Mouse (Mus musculus) frontal cortex, postnatal 25 days (tissue): ENCODE measurements around the gene Rnd3.

Source experiments
- DNase-seq, 2 experiments: peaks; one replicate each; pipeline ENCODE4 v3.0.0; 2022; ENCODE audit warnings: low spot score in 2 of 2

Rnd3 gene

DNA sequence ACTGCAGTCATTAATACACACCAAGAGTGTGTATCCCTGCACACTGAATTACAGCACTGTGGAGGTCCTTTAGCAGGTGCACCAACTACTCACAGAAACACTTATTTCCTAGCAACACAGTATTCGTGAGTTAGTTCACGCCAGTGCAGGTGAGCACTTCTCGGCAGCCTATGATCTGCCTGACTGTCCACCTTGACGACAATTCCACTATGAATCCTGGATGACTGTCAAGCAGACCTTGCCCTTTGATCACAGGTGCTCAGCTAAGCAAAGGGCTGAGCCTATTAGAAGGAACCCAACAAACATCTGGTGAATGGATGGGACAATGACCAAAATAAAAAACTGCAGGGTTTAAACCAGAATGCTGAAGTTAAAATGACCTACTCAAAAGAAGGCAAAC, 20.8 kb downstream of the Rnd3 start:
- no peak for DNase-seq

DNA sequence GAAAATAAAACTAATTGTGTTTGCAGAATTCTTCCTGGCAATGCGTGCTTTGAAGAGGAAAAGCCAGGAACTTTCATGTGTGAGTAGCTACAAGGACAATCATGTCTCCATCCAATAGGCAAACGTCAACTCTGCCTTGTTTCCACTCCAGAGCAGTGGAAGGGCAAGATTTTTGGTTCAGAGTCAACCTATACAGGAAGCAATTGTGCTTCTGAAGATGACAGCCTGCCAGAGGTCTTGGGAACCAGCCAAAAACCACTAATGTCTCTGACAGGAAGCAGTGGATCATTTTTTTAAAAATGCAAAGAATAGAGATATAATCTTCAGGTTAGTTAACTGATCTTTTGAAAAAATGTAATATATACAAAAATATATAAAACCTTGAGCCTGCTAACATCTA, 38.6 kb downstream of the Rnd3 start:
- no peak for DNase-seq

DNA sequence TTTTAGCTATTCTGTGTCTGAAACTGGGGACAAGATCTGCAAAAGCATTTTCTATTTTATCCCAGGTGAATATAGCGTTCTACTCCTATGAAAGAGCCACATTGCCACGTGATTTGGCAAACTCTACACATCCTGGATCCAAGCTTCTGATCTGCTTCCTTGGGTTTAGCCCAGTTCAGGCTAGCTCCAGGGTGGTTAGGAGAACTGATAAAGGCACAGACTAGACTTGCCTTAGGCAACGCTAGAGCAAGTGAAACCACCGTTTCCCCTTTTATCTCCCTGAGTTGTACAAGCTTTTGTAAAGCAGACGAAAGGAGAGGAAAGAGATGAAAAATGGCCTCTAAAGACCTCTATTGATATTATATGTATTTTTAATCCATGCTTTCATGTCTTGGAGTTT, 40.3 kb downstream of the Rnd3 start:
- no peak for DNase-seq

DNA sequence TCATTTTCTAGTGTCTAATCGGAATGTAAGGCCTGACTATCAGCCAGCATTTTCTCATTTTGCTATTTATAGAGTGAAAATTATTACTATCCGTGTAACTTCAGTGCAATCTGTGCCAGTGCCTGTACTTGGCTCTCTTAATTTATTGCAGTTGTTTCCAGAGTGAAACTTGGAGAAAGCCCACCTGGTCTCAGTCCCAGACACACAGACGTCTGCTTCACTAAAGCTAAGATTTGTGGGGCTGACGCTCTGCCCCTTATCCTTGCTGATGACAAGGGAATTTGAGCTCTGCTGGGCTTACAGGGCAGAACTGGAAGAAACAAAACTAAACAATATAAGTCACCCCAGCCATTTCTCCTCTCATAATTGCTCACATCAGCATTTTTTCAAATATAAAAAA, 47.7 kb downstream of the Rnd3 start:
- no peak for DNase-seq

DNA sequence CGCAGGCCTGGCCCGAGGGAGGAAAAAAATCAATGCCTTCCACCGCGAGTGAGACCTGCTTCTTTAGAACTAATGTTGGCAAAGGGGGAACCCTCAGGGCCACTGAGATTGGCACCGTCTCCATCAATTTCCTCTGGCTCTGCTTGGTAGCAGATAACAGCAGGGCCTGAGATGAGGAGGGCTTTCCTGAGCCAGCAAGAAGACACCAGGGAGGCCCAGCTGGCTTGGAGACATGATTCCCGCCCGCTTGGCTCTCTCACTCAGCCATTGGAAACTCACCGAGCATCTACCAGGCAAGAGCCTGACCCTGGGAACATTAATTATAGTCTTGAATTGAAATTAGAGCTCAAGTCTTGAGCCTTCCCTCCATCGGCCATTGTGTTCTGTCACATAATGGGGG, 48.9 kb downstream of the Rnd3 start:
- no peak for DNase-seq

DNA sequence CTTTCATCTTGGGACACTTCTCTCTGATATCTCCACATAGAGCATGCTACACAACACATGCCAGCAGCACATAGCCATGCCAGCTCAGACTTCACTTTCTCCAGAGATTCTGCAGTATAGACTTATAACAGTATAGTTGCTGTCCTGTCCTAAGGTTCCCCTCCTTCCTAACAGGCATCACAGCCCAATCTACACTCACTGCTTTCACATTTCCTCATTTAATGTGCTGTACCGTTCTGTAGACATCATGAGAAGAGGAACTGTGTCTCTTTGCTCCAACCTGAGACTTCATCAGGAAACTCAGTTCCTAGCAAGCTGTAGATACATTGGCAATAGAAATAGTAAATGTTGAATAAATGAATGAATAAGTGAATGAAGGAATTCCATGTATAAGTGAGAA, 49.7 kb downstream of the Rnd3 start:
- no peak for DNase-seq

DNA sequence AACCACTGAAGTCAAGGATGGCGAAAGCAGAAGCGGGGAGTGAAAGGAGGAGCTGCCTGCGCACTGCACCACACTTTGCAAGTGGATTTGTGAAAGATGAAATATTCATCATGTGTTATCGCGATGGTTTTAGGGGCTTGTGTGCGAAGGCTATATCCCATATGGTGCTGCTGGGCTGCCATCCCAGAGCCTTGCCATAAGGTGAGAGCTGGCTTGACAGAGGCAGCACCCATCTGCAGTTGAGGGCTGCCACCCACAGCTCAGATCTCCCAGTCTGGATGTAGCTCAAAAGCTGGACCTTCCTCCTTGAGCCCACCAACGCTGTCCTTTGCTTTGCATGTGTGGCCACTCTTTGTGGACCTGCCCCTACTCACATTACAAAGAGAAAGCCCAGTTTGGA, 58.2 kb downstream of the Rnd3 start:
- DNase-seq = no peak

DNA sequence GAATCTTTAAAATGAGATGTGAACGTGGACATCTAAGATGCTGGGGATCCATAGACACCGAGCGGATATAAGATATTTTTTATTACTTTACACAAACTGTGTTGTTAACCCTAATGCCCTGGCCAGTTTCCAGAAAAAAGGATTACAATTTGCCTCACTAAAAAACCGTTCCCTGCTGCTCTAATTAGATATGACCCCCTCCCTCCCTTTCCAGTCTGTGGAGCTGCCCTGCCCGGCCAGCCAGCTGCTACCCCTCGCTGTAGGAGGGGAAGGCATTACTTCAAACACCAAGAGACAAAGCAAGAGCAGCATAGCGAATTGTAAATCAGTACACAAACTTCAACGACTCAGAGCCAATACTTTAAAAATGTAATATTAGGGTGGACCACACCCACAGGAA, 58.9 kb downstream of the Rnd3 start:
- no peak for DNase-seq

DNA sequence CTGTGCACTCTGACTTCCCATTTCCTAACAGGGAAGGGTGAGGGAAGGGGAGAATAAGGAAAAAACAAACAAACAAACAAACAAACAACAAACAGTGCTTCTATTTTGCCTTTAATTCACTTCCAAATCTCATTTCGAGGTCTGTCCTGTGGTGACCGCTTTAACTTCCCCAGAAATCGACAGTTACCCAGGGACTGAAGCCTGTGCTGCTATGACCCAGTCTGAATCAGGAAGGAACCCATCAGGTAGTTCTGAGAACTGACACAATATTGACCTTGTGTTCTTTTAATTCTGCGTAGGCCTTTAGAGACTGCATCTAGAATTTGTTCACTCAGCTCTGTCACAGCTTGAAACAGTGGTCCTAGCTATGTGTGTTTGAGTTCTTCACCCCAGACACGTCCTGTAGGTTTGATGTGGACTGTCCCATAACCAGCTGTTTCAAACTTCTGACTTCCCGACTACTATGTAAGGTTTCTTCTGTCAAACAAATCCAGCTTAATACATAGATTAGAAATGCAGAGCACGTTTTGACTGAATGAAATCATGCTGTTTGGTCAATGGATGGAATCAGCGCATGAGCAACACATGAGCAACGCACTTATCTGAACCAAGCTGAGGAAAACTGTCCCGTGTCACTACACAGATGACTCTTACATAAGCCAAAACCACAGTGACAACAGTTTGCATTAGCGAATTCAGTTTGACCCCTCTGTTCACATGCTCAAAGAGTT, 59.9 kb downstream of the Rnd3 start:
- DNase-seq = no peak

DNA sequence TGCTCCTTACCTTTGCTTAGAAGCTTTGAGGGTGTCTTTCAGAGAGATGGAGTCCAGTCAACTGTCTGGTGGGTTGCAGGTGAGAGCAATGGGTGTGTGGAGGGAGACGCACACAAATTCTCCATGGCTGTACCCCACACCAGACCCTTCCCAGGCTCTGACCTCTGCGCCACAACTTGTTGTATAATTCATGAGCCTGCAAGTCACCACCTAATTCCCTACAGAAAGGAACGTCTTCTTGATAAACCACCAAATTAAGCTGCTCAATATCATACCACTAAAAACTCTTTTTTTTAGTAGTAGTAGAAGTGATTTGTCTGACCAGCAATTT, 60.8 kb downstream of the Rnd3 start:
- no peak for DNase-seq

DNA sequence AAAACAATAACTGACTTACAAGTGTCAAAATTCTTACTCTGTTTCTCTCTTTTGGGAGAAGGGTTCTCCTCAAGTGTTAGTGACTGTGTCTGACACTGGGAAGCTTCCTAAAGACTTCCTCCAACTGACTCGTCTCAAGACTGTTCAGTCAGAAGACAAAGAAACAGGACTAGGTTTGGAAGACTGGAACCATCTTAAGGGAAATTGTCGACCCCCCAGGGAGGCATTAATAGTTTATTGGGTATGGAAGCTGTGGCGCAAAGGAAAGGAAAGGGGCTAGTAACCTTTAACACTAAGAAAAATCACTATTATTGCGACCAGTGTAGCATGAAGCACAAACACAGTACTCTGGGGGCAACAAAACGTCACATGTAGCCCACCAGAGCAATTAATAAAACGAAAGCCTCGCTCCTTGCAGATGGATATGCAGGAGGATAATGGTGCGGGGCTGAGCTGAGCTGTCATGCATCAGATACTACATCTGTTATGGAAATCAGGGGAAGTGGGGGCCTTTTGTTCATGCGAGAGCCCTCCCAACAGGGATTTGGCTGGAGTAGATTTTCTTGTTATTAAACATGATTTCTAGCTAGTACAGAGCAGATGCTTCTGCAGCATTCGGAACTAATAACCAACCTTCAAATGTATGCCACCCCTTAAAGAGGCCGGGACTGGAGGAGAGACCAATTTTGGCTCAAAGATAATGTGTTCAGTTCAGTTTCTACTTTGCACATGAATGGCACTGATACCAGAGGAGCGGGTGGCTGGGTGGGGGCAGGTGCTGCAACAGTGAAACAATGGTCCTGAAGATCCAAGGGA, 61.4 kb downstream of the Rnd3 start:
- DNase-seq = no peak

DNA sequence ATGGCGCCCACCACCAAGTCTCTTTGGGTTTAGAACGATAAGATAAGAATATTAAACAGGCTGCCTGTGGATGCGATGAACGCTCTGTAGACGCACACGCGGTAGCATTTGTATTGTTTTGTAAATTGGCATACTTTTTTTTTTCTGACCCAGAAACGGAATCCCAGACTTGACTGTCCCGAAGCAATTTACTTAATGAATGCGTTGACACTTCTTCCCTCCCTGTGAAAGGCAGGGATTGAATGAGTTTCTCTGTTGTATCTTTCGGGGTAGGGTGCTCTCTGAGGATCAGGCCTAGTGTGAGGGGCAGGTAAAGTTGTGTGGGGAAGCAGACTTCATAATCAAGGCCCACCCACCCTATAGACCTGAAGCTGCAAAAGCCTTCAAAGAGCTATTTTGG, 63.8 kb downstream of the Rnd3 start:
- DNase-seq = no peak

DNA sequence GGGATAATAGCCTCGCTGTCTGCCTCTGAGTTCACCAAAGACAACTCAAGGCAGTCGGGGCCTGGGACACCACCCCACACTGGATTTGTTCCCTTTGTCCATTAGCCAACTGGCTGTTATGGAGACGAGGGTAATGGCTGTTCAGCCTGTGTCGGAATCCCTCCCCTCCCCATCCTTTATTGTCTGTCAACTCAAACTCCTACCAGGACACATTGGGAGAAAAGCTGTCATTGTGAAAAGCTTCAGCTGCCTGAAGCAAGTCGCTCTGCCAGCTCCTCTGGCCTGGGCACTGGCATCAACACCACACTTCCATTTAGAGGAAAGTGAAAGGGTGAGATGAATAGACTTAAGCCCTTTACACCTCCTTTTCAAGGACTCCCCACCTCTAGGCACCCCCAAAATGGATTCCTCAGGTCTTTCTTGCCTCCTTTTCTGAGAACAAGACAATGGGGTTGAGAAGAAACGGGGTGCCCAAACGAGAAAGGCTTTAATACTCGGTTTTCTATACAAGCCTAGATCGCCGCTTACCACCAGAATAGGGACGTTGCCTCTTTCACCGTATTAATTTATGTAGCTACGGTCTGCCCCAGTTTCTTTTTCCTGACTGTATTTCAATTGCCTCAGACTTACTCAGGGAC, 66.1 kb downstream of the Rnd3 start:
- DNase-seq = no peak
